Mouse (Mus musculus): ENCODE measurements around the gene Gpatch8. TPM values are rescaled to one million over a fixed set of nuclear protein-coding genes. Genes with fewer than 3 reads are reported as not detected.

Gene Gpatch8
- polyA plus RNA-seq, 2 experiments = 38.2 to 43.0 TPM

DNA sequence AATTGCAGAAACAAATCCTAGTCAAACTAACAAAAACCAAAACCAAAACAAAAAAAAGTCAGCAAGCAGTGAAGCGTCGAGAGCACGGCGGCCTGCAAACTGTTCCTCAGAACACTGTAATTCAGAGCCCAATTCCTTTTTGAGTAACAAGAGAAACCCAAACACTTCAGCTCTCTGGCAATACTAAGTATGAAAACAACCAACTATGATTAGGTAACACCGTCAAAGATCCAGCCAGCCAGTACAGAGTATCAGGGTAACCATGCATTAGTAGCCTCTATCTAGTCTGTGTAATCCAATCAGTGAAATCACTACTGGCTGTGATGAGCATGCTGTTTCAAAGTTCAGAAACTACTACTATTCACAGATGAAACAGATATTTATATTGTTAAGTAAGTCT is 60.5 kb downstream of the Gpatch8 start:
- no peak overlapping the region for H3K4me2 ChIP-seq (replicated peaks; ENCODE audit: low read depth, low read length, severe bottlenecking)
- no peaks in the 10 kb centered on the region for H3K27me3 ChIP-seq (ENCODE audit: control insufficient read depth, insufficient read depth, low read length)
- no peak overlapping the region for H3K27ac ChIP-seq (replicated peaks; ENCODE audit: low read depth, low read length)
- no peaks in the 10 kb centered on the region for H3K4me1 ChIP-seq (ENCODE audit: control insufficient read depth, insufficient read depth, low read length)
- H3K9me3 ChIP-seq (ENCODE audit: control insufficient read depth, low read length) = no peaks in the 10 kb centered on the region
- peaks cover 67% of the 10 kb centered on the region for H3K36me3 ChIP-seq (ENCODE audit: control insufficient read depth, insufficient read depth, low read length)
- ATAC-seq (ENCODE audit: low FRiP score, low read depth) = no peak
- no peak overlapping the region for H3K9ac ChIP-seq (ENCODE audit: low read depth, low read length, severe bottlenecking)
- no peak overlapping the region for H3K4me3 ChIP-seq (replicated peaks; ENCODE audit: low read length)
- DNase-seq (ENCODE audit: low spot score) = no peak
- WGBS = 97% methylated on average over 5 of the region's 5 CpGs
- no peak for TF ChIP-seq POLR2A (IDR thresholded peaks at IDR 0.05; ENCODE audit: borderline replicate concordance, extremely low read depth, insufficient read depth, insufficient read length)

DNA sequence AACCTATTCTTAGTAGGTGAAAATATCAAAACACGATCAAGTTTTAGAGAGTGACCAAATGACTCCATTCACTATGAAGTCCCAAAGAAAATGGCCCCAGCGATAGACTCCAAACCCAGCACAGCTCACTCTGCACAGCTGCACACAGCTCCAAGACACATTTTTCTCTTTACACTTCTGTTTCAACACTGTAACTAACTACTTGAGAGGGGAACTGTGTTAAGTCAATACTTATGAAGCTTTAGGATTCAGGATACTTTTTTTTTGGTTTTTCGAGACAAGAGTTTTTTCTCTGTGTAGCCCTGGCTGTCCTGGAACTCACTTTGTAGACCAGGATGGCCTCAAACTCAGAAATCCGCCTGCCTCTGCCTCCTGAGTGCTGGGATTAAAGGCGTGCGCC is 61.1 kb downstream of the Gpatch8 start:
- H3K4me1 ChIP-seq (ENCODE audit: control insufficient read depth, insufficient read depth, low read length) = no peaks in the 10 kb centered on the region
- H3K9ac ChIP-seq (ENCODE audit: low read depth, low read length, severe bottlenecking) = no peak overlapping the region
- TF ChIP-seq POLR2A (IDR thresholded peaks at IDR 0.05; ENCODE audit: borderline replicate concordance, extremely low read depth, insufficient read depth, insufficient read length) = no peak
- no peak for ATAC-seq (ENCODE audit: low FRiP score, low read depth)
- DNase-seq (ENCODE audit: low spot score) = no peak
- WGBS = 96% methylated on average over 6 of the region's 6 CpGs
- H3K27me3 ChIP-seq (ENCODE audit: control insufficient read depth, insufficient read depth, low read length) = no peaks in the 10 kb centered on the region
- H3K4me3 ChIP-seq (replicated peaks; ENCODE audit: low read length) = no peak overlapping the region
- H3K4me2 ChIP-seq (replicated peaks; ENCODE audit: low read depth, low read length, severe bottlenecking) = no peak overlapping the region
- no peaks in the 10 kb centered on the region for H3K9me3 ChIP-seq (ENCODE audit: control insufficient read depth, low read length)
- H3K27ac ChIP-seq (replicated peaks; ENCODE audit: low read depth, low read length) = no peak overlapping the region
- H3K36me3 ChIP-seq (ENCODE audit: control insufficient read depth, insufficient read depth, low read length) = peaks cover 61% of the 10 kb centered on the region

GRCm38 (mm10) chr11:102494063-102494650 is 62.0 kb downstream of the Gpatch8 start:
- Histone ChIP-seq H3K27me3 (ENCODE audit: control insufficient read depth, insufficient read depth, low read length) (no peaks in the 10 kb centered on the region), H3K36me3 (ENCODE audit: control insufficient read depth, insufficient read depth, low read length) (peaks cover 52% of the 10 kb centered on the region), H3K9ac (ENCODE audit: low read depth, low read length, severe bottlenecking) (no peak overlapping the region), H3K4me3 (replicated peaks; ENCODE audit: low read length) (no peak overlapping the region), H3K4me2 (replicated peaks; ENCODE audit: low read depth, low read length, severe bottlenecking) (no peak overlapping the region), H3K9me3 (ENCODE audit: control insufficient read depth, low read length) (no peaks in the 10 kb centered on the region), H3K4me1 (ENCODE audit: control insufficient read depth, insufficient read depth, low read length) (no peaks in the 10 kb centered on the region), H3K27ac (replicated peaks; ENCODE audit: low read depth, low read length) (no peak overlapping the region)
- ATAC-seq (ENCODE audit: low FRiP score, low read depth) = no peak
- DNase-seq (ENCODE audit: low spot score) = no peak
- WGBS = 81% methylated on average over 7 of the region's 7 CpGs
- TF ChIP-seq POLR2A (IDR thresholded peaks at IDR 0.05; ENCODE audit: borderline replicate concordance, extremely low read depth, insufficient read depth, insufficient read length) = no peak

DNA sequence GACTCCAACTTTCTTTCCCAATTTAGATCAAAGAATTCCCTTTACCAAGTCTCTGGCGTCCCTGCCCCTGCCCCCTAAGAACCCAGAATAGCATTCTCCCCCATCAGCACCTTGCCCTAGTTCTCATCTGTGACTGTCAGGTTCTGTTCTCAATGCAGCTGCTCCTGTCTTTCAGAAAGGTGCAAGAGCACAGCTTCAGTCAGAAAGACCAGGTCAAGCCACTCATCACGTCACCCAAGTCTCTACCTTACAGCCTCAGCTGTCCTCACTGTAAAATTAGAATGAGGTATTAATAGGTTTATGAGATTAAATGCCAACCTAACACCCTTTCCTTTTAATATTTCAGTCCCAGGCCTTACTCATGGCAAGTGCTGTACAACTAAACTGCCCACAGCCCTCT is 63.0 kb downstream of the Gpatch8 start:
- Histone ChIP-seq H3K9ac (ENCODE audit: low read depth, low read length, severe bottlenecking) (no peak overlapping the region), H3K9me3 (ENCODE audit: control insufficient read depth, low read length) (no peaks in the 10 kb centered on the region), H3K4me2 (replicated peaks; ENCODE audit: low read depth, low read length, severe bottlenecking) (no peak overlapping the region), H3K27me3 (ENCODE audit: control insufficient read depth, insufficient read depth, low read length) (no peaks in the 10 kb centered on the region), H3K4me3 (replicated peaks; ENCODE audit: low read length) (no peak overlapping the region), H3K4me1 (ENCODE audit: control insufficient read depth, insufficient read depth, low read length) (no peaks in the 10 kb centered on the region), H3K27ac (replicated peaks; ENCODE audit: low read depth, low read length) (no peak overlapping the region), H3K36me3 (ENCODE audit: control insufficient read depth, insufficient read depth, low read length) (peaks cover 46% of the 10 kb centered on the region)
- DNase-seq (ENCODE audit: low spot score) (no peak), ATAC-seq (ENCODE audit: low FRiP score, low read depth) (no peak)
- no peak for TF ChIP-seq POLR2A (IDR thresholded peaks at IDR 0.05; ENCODE audit: borderline replicate concordance, extremely low read depth, insufficient read depth, insufficient read length)
- 84% methylated on average over 2 of the region's 2 CpGs for WGBS

DNA sequence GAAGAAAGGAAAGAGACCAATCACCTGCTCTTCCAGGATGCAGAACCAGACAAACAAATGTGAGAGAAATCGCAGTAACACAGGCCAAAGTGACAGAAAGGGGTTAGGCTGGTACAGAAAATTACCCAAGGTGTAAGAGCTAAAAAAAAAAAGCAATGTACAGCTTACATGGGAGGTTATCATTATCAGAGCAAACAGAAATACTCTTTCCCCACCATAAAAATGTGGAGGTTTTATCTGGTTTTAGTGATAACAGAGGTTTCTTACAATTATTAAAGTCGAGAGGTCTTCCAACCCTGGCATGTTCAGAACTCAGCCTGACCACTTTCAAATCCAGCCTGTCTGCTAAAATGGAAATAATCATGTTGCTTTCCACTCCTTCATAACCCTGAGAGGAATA is 68.3 kb downstream of the Gpatch8 start:
- no peak overlapping the region for H3K4me3 ChIP-seq (replicated peaks; ENCODE audit: low read length)
- no peak overlapping the region for H3K4me2 ChIP-seq (replicated peaks; ENCODE audit: low read depth, low read length, severe bottlenecking)
- H3K9me3 ChIP-seq (ENCODE audit: control insufficient read depth, low read length) = no peaks in the 10 kb centered on the region
- DNase-seq (ENCODE audit: low spot score) = no peak
- H3K9ac ChIP-seq (ENCODE audit: low read depth, low read length, severe bottlenecking) = no peak overlapping the region
- no peak for ATAC-seq (ENCODE audit: low FRiP score, low read depth)
- H3K36me3 ChIP-seq (ENCODE audit: control insufficient read depth, insufficient read depth, low read length) = peaks cover 47% of the 10 kb centered on the region
- H3K4me1 ChIP-seq (ENCODE audit: control insufficient read depth, insufficient read depth, low read length) = no peaks in the 10 kb centered on the region
- WGBS = 94% methylated on average over 2 of the region's 2 CpGs
- TF ChIP-seq POLR2A (IDR thresholded peaks at IDR 0.05; ENCODE audit: borderline replicate concordance, extremely low read depth, insufficient read depth, insufficient read length) = no peak
- H3K27me3 ChIP-seq (ENCODE audit: control insufficient read depth, insufficient read depth, low read length) = no peaks in the 10 kb centered on the region
- no peak overlapping the region for H3K27ac ChIP-seq (replicated peaks; ENCODE audit: low read depth, low read length)

Measured in limb, embryonic 14.5 days (tissue).